Mouse (Mus musculus): Measurements from ENCODE around the gene Gcc2.
"Not testable (repeated sequence)": the region's sequence is repeated elsewhere in the genome, so short reads cannot be mapped to it uniquely, and the experiment has no call there.

Gcc2 gene

DNA sequence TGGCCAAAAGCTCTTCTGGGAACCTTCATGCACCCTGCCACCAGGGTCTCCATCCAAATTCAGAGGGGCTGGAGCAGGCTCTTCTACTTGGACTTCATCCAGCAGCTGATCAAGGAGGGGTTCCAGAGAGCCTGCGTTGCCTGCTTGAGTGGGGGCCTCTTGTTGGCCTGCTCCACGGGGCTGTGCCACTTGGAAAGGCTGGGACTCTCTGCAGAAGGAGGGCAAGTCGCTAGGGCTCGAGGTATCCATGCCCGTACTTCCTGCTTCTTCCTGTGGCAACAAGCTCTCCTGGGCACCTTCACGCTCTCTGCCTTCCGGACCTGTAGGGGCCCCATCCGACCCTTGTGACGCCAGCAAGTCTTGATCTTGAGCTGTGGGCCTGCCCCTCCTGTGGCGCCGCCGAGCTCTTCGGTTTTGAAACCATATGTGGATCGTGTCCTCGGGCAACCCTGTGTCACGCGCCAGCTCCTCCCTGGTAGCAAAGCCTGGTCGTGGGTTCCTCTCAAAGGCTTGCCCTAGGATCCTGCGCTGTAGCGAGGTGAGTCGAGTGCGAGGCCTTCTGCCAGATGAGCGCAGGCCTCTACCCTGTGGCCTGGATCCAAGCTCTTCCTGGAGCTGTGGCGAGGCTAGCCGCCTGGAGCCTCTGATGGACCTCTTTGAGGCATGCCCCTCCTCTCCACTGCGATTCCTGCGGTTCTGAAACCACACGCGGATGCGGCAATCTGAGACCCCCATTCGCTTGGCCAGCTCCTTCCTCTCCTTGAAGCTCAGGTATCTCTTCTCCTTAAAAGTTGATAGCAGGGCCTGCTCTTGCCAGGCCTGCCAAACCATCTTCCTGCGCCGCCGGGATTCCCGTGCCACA lies 23.3 kb upstream of the Gcc2 start:
- peak; percentile 43 for DNase-seq (ENCODE audit: low read depth, low spot score)

DNA sequence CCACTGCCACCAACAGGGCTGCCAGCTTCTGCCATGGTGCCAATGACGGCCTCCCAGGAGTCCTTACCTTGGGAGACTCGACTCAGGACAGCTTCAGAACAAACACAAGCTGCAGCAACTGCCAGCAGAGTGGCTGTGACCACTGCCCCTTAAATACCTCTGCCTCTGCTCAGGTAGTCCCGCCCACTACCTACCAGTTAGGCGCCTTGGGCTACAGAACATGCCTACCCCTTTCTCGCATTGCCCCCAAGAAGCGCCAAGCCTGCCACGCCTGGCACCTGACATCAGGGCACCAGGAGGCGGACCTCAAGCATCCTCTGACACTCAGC lies 22.7 kb upstream of the Gcc2 start, which contains the start of gene Duxf3:
TSS of gene Duxf3 (minus strand) at position 35 of the 329 bp plus-strand sequence.
- not testable (repeated sequence) for DNase-seq (ENCODE audit: low read depth, low spot score)

- not testable (repeated sequence) for DNase-seq (ENCODE audit: low read depth, low spot score)
Measured at GRCm38 (mm10) chr10:58233054-58233739, 22.1 kb upstream of the Gcc2 start.

DNA sequence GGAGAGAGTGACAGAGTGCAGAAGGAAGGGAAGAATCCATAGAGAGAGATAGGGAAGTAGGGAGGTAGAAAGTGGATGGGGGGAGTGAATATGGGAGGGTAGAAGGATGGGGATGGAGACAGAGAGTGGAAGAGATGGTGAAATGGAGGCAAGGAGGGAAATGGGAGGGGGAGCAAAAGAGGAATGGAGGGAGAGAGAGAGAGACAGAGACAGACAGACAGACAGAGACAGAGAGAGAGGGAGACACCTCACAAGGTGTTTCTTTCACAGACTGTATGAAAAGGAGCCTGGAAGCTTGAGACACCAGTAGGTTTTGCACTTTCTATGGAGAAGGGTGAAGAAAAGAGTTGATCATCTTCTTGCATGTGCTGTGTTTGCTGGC lies 21.6 kb upstream of the Gcc2 start:
- DNase-seq (ENCODE audit: low read depth, low spot score), result not testable (repeated sequence)

DNA sequence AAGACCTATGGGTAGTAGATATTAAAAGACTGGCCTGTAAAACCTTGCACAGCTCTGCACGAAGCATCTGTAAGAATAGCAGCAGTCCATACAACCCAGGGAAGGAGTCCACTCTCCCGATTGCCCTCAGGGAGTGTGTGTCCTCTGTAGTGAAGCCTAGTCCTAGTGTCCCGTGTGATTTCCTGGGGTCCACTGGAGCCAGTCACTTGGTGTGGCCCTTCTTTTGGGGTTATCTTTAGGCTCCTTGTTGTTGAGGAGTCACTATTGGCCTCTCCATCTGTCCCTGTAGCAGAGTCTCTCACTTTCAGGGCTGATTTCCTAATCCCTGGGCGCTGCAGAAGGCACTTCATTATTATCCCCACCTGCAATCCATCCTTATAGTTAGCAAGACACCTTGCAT lies 20.3 kb upstream of the Gcc2 start:
- DNase-seq (ENCODE audit: low read depth, low spot score), result not testable (repeated sequence)

GRCm38 (mm10) chr10:58236613-58237012 lies 18.7 kb upstream of the Gcc2 start, which contains the start of gene Gm4981:
Gene Gm4981 (minus strand): TSS chr10:58236701.
- no peak for DNase-seq (ENCODE audit: low read depth, low spot score)

DNA sequence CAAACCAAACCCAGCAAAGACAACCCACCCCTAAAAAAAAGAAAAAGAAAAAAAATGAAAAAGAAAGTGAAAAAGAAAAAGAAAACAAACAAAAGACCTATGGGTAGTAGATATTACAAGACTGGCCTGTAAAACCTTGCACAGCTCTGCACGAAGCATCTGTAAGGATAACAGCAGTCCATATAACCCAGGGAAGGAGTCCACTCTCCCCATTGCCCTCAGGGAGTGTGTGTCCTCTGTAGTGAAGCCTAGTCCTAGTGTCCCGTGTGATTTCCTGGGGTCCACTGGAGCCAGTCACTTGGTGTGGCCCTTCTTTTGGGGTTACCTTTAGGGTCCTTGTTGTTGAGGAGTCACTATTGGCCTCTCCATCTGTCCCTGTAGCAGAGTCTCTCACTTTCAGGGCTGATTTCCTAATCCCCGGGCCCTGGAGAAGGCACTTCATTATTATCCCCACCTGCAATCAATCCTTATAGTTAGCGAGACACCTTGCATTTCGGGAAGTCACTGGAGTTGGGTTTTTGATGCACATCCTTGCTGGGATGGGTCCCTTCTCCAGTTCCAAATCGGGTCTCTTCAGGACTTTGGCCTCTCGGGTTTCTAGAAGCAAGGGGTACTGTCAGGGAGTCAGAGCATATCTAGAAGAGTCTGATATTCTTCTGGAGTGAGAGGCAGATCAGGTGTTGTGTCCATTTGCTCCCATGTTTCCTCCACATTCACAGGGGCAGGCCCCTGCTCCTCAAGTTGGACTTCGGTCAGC lies 16.1 kb upstream of the Gcc2 start:
- DNase-seq (ENCODE audit: low read depth, low spot score), result peak; percentile 34

GRCm38 (mm10) chr10:58249535-58249934 lies 5.8 kb upstream of the Gcc2 start:
- peak; percentile 41 for DNase-seq (ENCODE audit: low read depth, low spot score)

- no peak for DNase-seq (ENCODE audit: low read depth, low spot score)
Measured at GRCm38 (mm10) chr10:58254635-58255175, 592 bp upstream of the Gcc2 start.

DNA sequence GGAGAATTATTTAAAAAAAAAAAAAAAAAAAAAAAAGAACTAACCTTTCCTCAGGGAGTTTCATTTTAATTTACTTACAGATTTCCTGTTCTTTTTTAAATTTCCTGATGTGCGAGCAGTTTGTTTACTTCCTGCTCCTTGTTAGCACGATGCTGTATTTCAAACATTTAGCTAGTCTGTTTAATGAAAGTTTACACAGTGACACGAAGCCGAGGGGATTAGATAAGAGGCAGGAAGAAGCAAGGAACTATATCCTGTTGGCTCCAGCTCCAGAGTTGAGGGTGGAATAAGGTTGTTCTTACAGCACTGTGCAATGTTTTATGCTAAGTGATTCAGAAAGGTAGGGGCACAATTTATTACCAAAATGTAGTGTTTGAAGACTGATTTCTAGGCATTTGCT lies 657 bp downstream of the Gcc2 start:
- peak; percentile 26 for DNase-seq (ENCODE audit: low read depth, low spot score)

DNA sequence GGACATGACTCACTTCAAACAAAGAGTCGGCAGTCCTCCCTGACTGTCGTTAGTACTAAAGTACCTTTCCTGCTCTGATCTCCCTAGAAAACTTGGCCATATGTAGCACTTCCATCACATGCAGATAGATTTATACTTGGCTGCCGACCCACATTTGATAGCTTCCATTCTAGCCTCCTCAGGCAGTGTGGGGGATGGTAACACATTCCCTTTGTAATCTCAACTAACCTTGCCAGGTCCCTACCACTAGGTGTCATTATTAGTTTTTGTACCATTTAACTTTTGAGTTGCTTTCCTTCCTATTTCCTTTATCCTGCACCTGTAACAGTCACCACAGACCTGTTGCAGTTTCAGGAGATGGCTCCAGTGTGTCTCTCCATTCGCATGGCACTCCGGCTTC lies 3.2 kb downstream of the Gcc2 start:
- DNase-seq (ENCODE audit: low read depth, low spot score), result peak; percentile 53

GRCm38 (mm10) chr10:58282238-58282637 lies 26.9 kb downstream of the Gcc2 start:
- DNase-seq (ENCODE audit: low read depth, low spot score), result no peak

GRCm38 (mm10) chr10:58290742-58291141 lies 35.4 kb downstream of the Gcc2 start:
- no peak for DNase-seq (ENCODE audit: low read depth, low spot score)

GRCm38 (mm10) chr10:58294246-58294645 lies 38.9 kb downstream of the Gcc2 start:
- no peak for DNase-seq (ENCODE audit: low read depth, low spot score)

GRCm38 (mm10) chr10:58295605-58296004 lies 40.3 kb downstream of the Gcc2 start:
- no peak for DNase-seq (ENCODE audit: low read depth, low spot score)

DNA sequence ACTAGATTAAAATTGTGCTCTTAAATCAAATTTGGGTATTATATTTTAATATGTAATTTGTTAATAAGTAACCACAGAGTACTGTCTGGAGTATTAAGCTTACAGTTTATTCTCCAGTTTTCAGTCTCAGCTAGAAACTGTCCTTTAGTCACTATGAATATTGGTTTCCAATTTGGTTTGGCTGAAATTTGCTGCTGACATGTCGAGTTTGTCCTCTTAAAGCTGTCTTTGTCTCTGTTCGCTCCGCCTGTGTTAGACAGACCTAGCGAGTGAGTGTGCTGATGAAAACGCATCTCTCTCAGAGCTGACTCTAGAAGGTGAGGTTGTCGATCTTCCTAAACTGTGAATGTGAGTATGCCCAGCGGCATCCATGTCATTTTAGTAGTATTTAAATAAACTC lies 49.7 kb downstream of the Gcc2 start:
- DNase-seq (ENCODE audit: low read depth, low spot score), result no peak

GRCm38 (mm10) chr10:58306897-58307296 lies 51.6 kb downstream of the Gcc2 start:
- no peak for DNase-seq (ENCODE audit: low read depth, low spot score)

- DNase-seq (ENCODE audit: low read depth, low spot score), result no peak
Measured at GRCm38 (mm10) chr10:58310791-58311190, 55.5 kb downstream of the Gcc2 start.

DNA sequence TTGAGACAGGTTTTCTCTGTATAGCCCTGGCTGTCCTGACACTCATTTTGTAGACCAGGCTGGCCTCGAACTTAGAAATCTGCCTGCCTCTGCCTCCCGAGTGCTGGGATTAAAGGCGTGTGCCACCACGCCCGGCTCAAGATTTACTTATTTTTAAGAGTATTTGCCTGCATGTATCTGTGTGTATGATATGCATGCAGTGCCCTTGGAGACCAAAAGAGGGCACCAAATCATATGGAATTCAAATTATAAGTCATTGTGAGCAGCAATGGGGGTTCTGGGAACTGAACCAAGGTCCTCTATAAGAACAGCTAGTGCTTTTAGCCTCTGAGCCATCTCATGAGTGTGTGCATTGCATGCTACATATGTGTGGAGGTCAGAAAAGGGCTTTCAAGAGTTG lies 57.6 kb downstream of the Gcc2 start:
- peak; percentile 21 for DNase-seq (ENCODE audit: low read depth, low spot score)

DNA sequence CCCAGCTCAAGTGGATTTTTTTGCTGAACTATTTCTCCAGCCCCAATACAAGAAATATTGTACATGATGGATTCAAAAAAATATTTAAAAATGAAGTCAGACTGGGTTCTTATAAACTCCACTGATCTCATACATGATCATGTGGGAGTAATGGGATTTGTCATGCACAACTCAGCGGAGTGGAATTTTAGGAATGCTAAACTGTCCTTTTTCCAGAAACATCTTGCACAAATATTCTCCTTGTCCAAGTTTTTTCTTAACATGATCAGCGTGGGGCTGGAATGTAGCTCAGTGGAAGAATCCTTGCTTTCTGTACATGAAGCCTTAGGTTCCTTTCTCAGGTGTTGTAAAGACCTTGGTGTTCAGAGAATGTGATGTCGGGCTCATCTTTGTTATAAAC lies 65.6 kb downstream of the Gcc2 start:
- no peak for DNase-seq (ENCODE audit: low read depth, low spot score)

GRCm38 (mm10) chr10:58322361-58323027 lies 67.2 kb downstream of the Gcc2 start:
- no peak for DNase-seq (ENCODE audit: low read depth, low spot score)
